Mouse (Mus musculus): ENCODE results near the gene Tmc4.

DNA sequence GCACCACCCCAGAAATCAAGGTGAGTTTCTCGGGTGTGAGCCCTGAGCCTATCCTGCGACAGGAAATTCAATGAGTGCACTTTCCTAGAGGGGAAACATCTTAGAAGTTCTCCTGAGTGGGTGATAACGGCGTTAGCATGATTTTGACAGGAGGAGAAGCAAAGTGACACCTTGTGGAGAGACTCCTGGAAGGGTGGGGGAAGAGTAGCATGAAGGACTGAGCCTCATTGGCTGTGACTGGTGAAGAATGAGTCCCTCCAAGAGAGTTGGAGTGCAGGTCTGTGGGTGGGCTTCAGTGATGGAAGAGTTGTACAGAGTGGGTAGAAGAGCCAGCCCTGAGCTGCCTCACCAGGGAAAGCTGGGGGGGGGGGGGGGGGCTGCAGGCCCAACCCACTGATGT is 20.4 kb downstream of the Tmc4 start:
- TF ChIP-seq CTCF (IDR thresholded peaks at IDR 0.05; ENCODE audit: control insufficient read depth, insufficient read depth, insufficient replicate concordance, low read depth, low read length): no peak
- no peak for TF ChIP-seq POLR2A (IDR thresholded peaks at IDR 0.05; ENCODE audit: control insufficient read depth, low read depth, low read length)

Measured in testis, adult 2 months (tissue).